Mouse (Mus musculus): ENCODE measurements around the gene Bsph2.

Bsph2 gene

GRCm38 (mm10) chr7:13570967-13571366 lies at the start of gene Bsph2:
Bsph2 (minus strand) TSS chr7:13571067.
- DNase-seq (ENCODE audit: low spot score): no peak

- DNase-seq (ENCODE audit: low spot score): no peak
Measured at GRCm38 (mm10) chr7:13511539-13511938, 59.3 kb downstream of the Bsph2 start.

Data from ovary, postnatal 36 days (tissue).